Mouse (Mus musculus): ENCODE results near the gene Vwc2.

The Vwc2 gene

DNA sequence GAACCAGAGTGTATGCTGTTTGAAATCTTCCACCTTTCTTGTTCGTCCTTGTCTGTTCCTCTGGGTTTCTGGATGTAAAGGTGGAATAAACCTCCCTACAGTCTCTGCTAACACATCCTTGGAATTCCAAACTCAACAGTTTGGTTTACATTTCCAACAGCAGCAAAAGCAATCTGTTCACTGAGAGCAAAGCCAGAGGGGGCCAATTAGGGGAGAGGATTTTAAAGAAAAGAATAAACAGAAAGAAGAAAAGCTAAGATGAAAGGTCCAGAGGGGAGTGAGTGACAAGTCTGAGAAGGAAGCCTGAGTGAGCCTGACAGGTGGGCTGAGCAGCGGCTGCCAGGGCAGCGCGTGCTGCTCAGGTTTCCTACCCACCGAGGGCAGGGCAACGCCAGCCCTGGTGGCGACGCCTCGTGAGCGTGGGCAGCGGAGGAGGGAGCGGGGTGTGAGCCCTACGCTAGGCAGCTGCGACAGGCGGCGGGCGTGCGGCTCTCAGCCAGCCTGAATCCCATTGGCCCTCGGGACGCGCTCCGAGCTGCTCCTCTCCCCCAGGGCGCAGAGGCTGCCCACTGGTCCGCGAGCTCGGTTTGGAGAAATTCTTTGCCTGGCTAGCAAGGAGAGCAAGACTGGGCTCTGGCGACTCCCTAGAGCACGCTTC is at the start of gene Vwc2:
TSS of gene Vwc2 (plus strand) at position 648 of the 658 bp plus-strand sequence.
- in situ Hi-C loops (cut with MboI, MseI) = no loop called here

DNA sequence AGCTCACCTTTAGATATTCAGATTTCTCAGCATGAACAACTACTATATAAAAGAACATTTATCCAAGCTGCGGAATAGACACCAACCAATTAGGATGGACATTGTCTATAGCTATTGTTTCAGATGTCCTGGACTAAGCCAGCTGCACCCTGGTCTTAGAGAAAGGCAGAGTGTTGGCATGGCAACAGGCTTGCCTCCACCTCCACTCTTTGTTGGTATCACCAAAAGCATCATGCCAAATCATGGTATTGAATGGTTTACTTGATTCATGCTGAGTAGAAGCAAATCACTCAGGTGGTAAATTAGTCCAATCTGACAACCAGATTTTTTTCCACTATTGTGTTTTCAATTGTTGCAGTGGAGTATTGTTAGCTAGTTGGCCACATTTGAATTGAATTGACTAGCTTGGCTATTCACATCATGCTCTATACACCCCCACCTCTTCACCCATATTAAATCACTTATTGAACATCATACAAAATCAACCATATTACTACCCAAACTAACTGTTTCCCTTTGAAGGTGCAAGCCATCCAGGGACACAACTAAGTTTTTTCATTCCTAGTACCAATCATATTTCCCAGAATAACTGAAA is 25.8 kb upstream of the Vwc2 start:
- in situ Hi-C loops (cut with MboI, MseI) = no loop called here

DNA sequence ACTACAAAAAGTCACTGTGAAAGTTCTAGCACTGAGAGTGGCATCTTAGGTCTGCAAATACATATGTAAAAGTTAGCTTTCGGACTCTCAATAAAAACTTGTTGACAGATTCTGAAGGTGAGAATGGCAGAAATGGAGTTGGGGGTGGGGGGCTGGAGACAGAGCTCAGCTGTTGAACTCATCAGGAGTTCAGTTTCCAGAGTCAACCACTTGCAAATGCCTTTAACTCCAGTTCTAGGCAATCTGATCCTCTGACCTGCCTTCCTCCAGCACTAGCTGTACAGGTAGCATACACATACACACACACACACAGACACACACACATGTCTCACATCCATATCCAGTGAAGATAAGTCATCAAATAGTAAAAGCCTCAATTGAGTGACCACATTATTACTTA is 16.4 kb upstream of the Vwc2 start:
- in situ Hi-C loops (cut with MboI, MseI) = no loop called here

DNA sequence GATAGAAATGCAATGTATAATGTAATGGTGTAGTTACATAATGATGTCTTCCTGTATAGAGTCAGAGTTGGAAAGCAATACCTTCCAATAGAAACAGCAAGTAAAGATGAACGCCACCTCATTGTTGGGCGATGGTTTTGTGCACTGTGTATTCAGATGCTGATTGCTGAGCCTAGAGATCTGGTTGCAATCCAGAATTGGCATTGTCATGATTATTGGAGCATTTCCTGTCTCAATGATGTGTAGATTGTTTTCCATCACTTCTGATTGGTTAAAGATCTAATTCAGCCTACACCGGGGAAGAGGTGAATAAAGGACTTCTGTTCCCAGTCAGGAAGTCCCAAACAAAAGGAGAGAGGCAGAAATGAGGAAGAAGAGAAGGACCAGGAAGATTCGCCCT is 15.7 kb upstream of the Vwc2 start:
- in situ Hi-C loops (cut with MboI, MseI) = no loop called here

DNA sequence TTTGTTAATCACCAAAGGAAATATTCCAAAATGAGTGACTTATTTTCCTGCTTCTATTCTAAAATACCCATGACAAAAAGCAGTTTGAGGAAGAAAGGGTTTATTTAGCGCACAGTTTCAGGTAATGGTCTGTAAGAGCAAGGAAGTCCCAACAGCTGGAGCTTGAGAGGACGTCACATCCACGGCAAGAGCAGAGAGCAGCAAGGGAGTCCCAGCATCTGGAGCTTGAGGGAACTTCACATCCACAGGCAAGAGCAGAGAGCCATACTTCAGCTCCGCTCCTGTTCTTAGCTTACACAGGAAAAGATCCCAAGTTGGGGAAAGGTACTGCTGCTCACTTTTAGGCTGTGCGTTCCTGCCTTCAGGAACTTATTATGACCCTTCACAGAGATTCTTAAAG is 15.0 kb upstream of the Vwc2 start:
- in situ Hi-C loops (cut with MboI, MseI) = no loop called here

DNA sequence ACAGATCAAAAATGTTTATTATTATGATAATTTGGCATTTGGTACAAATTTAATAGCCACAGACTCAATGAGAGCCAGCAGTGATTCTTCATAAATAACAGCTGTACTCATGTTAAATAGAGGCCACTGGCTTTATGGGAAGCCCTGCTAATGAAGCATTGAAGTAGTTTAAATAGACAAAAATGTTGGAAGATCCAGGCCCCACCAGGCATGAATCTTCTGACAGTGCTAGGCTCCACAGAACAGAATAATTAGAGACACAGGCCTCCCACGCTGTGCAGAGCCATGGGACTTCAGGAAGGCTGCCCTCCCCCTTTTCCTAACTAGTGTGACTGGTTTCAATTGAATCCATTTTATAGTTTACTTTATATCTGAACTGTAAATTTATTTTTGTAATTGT is 11.8 kb upstream of the Vwc2 start:
- in situ Hi-C loops (cut with MboI, MseI) = no loop called here

DNA sequence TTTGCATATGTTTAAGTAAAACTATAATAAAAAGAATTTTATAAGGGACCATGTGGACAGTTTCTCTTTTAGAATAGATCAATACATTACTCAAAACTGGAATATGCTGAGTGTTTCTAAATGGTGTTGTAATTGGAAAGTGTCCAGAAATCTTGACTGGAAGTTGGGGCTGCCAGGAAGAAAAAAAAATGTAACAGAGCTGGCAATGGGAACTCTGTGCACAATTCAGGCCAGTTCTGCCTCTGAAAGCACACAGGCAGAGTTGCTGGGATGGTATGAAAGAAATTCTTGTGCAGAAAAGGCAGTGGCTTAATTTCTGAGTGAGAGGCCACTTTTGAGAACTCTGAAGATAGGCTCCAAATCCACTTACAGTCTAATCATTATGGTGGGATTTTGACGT is 11.4 kb upstream of the Vwc2 start:
- in situ Hi-C loops (cut with MboI, MseI) = no loop called here

DNA sequence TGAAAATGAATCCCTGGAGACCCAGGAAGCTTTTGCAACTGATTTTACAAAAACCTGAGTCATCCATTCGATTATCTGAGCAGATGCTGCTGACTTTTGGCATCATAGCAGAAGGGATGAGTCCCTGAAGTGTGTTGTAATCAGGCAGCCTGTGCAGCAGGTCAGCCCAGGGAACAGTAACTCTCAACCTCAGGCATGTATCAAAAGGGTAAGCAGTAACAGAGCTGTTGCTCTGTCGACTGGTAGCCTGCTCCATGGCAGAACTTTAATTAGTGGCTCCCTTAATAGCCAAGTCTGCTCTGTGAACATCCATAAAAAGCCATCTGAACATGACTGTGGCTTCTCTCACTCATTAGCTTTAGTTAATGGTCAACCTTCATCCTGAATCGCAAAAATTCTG is 5.1 kb upstream of the Vwc2 start:
- in situ Hi-C loops (cut with MboI, MseI) = no loop called here

DNA sequence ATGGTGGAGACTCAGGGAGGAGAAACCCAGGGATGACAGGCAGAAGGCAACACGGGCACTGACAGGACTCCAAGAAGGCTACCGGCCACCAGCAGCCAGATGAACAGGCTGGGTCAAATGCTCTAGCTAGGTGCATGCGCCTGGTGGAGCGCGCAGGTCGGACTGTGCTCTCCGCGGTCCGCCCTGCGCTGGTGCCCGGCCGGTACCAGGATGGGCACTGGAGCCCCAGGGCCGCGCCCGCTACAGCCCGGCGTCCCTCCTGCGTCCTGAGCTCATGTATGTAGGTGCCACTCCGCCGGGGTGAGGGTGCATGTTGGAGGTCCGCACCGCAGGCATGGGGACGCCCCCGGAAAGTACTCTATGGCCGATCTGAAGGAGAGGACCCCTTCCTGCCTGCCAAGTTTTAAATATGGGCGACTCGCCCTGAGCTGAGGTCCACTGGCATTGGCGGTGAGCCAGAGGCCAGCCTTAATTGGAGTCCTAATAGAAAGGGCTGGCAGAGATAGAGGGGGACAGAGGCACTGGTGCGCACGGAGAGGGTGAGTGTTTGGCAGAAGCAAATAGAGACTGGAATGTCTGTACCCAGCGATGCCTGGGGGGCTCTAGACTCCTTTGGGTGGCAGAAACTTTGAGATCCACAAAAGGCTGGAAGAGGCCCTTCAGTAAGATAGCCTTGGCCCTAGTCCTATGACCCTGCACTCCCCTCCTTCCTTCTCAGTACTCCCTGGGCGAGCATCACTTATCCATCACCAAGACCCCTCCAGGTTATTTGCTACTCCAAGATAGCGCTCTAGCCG is 409 bp downstream of the Vwc2 start:
- in situ Hi-C loops (cut with MboI, MseI) = no loop called here

DNA sequence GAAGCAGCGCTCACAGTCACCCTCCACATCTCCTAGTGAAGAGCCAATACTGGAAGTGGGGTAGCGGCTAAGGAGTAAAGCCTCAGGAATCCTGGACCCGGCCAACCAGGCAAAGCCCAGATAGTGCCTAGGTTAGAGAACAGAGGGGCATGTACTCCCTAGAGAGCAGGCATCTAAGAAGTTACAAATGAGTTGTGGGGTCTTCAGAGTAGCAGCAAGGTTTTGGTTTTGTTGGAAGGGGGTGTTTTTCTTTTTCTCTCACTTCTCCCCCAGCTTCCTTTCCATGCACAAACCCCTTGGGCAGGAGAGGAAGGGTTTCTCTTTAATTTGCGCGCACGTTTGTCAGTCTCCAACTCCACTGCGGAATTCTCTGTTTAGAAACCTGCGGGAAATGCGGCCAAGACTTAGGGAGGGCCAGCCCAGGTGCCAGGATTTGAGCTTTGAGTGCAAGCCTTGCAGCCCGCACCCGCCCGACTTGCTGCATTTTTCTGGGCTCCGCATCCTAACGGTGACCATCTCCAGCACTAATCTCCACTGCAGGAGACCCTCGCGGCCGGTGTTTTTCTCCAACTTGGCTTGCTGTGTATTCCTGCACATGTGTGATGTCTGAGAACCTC is 1.1 kb downstream of the Vwc2 start:
- in situ Hi-C loops (cut with MboI, MseI) = no loop called here

DNA sequence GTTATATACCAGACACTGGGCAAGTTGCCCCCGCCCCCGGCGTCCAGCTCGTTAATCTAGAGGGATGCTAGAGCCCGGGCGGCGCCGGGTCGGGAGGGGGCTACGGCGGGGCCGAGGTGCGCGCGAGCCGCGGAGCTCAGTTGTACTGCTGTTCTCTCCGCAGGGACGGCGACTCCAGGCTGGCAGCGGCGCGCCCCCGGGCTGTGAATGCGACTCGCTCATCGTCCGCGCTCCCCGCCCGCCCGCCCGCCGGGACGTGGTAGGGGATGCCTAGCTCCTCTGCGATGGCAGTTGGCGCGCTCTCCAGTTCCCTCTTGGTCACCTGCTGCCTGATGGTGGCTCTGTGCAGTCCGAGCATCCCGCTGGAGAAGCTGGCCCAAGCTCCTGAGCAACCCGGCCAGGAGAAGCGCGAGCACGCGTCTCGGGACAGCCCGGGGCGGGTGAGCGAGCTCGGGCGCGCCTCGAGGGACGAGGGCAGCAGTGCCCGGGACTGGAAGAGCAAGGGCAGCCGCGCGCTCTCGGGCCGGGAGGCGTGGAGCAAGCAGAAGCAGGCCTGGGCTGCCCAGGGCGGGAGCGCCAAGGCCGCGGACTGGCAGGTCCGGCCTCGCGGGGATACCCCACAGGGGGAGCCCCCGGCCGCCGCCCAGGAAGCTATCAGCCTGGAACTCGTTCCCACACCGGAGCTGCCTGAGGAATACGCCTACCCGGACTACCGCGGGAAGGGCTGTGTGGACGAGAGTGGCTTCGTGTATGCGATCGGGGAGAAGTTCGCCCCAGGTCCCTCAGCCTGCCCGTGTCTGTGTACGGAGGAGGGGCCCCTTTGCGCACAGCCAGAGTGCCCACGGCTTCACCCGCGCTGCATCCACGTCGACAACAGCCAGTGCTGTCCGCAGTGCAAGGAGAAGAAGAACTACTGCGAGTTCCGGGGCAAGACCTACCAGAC is 1.9 kb downstream of the Vwc2 start:
- in situ Hi-C loops (cut with MboI, MseI) = no loop called here

DNA sequence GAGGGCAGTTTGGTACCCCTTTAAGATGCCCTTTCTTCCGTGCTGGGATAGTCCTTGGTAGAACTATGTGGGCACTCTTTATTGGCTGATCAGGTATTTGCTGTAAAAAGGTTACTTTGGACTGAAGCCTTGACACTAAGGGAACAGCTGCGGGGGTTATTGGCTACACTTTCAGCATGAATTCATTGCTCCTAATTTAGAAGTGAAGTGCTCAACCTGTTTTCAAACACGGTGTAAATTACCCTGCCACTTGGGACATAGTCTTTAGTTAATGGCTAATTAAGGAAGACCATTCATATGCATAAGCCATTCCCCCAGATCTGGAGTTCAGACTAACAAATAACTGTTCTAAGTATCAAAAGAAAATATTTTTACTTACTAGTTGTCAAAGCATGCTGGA is 2.7 kb downstream of the Vwc2 start:
- in situ Hi-C loops (cut with MboI, MseI) = no loop called here

DNA sequence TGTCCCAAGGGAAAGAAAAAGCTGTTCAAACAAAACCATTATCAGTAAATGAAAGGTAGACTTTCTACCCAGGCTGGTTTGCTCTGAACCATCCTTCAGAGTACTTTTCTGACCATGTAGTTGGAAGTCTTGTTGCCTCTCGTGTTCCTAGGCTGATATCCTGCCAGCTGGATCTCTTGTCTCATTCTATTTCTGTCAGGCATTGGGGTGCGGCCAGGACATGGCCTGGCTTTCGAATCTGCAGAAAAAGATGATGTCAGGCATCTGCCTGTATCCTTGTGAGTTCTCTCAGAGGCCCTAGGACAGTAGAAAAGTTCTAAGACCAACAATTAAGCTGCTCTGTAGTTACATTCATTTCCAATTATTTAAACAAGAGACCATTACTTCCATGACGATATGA is 8.8 kb downstream of the Vwc2 start:
- in situ Hi-C loops (cut with MboI, MseI) = no loop called here

DNA sequence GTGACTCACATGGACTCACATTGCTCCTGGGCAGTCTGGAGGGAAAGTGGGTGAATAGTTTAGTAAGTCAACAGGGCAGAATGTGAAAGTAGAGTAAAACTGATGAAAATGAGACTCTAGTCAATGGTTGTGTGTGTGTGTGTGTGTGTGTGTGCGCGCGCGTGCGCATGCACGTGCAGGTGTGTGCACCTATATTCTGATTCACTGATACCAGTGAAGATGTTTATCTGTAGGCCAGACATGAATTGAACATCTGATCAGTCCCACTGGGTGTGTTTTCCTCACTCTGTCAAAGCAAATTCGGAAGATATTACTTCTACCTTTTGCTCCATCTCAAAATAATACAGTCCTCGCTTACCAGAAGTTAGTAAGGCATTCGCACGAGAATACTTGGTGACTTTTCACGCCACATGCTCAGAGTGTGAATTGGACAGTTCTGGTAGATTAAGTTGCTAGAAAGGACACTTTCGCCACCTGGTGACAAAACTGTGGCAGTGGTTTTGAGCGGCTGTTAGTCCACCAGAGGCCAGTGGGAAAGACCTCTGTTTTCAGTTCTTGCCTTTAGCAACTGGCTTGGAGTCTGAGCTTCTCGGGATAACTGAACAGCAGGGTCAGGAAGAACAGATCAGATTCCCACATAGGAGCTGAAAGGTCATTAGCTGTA is 17.5 kb downstream of the Vwc2 start:
- in situ Hi-C loops (cut with MboI, MseI) = loop anchor here (25.0 kb wide), 1 partner anchor 1819 kb away; no protein-coding TSS in a partner anchor

DNA sequence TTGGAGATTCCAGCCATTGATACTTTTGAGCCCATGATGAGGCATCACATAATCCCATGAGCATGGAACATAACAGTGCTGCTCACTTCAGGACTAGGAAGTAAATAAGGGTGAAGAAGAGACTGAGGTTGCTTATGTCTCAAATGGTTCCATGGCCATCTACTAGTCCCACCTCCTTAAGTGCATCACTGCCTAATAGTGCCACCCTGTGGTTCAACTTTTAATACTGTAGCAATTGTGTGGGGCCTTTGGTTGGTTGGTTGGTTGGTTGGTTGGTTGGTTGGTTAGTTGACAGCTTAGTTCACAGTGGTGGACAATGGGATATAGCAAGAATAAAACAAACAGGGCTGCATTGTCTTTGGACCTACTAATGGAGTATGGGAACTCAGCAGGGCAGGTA is 26.6 kb downstream of the Vwc2 start:
- in situ Hi-C loops (cut with MboI, MseI) = loop anchor here (25.0 kb wide), 1 partner anchor 1828 kb away; no protein-coding TSS in a partner anchor

DNA sequence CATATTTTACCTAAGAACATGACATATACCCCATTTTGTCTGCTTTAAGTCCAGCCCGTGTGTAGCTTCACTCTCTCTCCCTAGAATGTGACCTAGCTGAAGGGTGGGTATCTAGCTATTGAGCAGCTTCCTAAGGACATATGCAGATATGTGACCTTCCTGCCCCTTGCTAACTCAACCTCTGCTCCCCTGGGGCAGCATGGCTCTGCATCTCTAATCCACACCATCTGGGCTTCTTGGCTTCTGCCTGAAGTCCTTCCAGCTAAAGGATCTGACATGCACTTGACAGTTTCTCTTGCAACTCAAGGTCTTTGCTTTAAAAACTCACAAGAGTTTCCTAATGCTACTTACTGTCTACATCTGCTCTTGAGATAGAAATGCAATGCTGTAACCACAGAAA is 38.7 kb downstream of the Vwc2 start:
- in situ Hi-C loops (cut with MboI, MseI) = no loop called here

DNA sequence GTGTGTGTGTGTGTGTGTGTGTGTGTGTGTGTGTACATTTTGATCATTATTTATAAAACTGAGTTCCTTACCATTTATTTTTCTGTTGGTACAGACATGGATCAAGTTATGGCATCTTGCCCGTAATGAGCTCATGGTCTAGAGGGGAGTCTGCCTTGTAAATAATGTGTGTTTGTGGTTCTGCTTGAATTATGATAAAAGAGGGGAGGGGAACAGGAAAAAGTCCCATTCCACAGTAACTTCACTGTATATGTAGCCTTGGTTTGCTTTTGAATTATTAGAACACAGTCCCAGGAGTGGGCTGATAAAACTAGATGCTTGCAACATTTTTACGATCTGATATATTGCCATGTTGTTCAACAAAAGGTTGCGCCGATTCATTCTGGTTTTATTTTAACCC is 57.4 kb downstream of the Vwc2 start:
- in situ Hi-C loops (cut with MboI, MseI) = no loop called here

DNA sequence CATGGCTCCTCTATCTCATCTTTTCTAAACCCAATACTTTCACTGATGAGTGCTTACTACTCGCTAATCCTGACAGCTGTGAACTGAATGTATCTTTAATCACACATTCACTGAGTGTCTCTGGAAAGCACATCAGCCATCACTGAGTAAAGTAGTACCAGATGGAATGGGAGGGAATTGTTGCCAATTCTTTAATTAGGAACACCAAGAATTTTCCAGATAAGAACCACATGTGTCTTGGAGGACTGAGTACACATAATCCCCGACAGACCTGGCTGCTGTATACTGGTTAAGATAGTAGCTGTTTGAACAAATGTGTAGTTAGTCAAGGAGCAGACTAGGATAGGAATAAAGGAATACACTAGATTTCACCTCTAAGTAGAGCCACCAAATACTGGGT is 61.2 kb downstream of the Vwc2 start:
- in situ Hi-C loops (cut with MboI, MseI) = no loop called here

DNA sequence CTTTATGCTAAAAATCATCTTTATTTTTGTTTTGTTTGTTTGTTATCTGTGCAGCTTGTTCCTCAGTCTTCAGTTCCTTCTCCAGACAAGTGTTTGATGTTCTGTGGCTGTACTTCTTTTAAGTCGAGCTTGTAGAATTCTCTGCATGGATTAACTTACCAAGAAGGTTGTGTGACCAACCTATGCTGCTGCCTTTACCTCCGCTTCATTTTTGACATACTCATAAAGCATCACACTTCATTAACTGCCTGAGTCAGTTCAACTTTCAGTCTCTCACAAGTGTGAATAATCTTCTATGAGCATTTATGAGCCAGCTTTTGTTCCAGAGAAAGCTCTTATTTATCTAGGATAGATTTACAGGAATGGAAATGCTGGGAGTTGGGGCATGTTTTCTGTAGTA is 68.7 kb downstream of the Vwc2 start:
- in situ Hi-C loops (cut with MboI, MseI) = no loop called here

DNA sequence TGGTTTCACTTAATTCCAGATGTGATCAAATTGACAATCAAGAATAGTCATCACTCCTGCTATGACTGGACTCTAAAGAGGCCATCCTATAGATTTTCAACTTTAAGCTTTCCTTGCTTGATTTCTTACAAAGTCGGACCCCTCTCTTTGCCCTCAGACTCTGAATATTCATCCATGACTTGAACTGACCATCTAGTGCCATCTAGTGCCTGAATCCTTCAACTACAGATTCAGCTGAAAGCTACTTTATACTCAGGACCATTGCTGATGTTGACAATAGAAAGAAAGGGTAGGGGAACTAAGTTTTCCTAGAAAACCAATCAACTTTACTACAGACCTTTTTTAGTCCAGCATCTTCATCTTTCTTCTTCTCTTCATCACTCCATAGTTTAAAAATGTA is 109.1 kb downstream of the Vwc2 start:
- in situ Hi-C loops (cut with MboI, MseI) = no loop called here

DNA sequence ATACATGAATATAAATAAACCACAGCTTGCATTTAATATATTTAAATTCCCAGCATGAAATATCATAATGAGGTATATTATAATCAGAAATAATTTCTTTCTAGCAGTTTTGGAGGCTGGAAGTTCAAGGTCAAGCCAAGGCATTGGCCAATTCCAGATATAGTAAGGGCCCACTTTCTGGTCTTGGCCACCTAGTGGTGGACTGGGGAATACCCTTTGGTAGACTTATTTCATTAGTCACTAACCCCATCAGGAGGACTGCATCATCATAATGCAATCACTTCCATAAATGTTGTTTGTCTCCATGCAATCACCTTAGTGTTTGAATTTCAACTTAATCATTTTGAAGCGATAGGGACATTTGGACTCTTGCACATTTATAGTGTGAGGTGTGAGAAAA is 125.3 kb downstream of the Vwc2 start:
- in situ Hi-C loops (cut with MboI, MseI) = loop anchor here (25.0 kb wide), 1 partner anchor 548 kb away; no protein-coding TSS in a partner anchor
